Mouse (Mus musculus) neural tube, postnatal 0 days (tissue): ENCODE data around the gene Cox8a. TPM values are rescaled to one million over a fixed set of nuclear protein-coding genes. Genes with fewer than 3 reads are reported as not detected.

ENCODE experiments used
- polyA plus RNA-seq: library from polyadenylated mRNA; unstranded; fragments of >200 nt; fragmentation: Nextera tagmentation; extraction: Ambion mirVana; gene quantifications from 2 replicates; pipeline ENCODE4 v1.2.1, GENCODE M21; 2015

Gene Cox8a
- 2,257 and 2,346 TPM in 2 replicates for polyA plus RNA-seq

GRCm38 (mm10) chr19:7217162-7217925 lies at the start of gene Cox8a:
TSS of gene Cox8a (minus strand) at chr19:7217616.

DNA sequence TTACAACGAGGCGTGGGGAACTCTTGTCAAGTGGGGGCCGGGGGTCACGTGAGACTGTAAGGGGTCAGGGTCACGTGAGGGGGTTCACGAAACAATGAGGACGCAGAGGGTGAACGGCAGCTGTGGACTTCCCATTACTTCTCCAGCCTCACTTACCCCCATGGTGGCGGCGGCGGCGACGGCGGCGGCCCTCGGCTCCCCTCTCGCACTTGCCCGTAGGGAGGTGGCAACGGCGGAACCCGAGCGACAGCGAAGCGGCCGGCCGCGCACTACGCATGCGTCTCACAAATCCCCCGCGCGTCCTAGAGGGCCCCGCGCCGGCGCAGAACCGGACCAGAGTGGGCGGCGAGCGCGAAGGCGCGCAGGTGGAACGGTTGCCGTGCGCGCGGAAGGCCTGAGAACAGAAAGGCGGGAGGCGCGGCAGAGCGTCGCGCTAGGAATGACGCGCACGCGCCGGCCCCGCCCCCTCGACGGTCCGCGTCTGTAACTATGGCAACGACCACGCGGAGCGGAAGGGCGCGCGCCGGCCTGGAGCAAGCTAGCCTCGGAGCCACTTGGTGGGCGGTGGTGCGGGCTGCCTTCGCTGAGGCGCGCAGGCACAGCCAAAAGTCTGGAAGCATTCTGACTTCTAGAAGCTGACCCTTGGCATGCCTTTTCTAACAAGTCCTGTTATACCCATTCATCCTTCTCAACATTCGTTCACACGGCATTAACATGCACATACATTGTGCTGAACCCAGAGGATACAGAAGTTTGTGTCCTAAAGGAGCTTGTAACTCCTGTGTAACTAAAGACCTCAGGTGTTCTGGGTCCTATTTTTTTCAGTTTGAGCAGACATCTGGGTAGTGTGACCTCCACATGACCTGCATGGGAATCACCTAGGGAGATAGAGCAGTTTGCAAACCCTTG lies 23.6 kb upstream of the Cox8a start, which contains the start of gene Naa40:
Gene Naa40, minus strand, starts transcription at position 402 of the 909 bp plus-strand sequence.

DNA sequence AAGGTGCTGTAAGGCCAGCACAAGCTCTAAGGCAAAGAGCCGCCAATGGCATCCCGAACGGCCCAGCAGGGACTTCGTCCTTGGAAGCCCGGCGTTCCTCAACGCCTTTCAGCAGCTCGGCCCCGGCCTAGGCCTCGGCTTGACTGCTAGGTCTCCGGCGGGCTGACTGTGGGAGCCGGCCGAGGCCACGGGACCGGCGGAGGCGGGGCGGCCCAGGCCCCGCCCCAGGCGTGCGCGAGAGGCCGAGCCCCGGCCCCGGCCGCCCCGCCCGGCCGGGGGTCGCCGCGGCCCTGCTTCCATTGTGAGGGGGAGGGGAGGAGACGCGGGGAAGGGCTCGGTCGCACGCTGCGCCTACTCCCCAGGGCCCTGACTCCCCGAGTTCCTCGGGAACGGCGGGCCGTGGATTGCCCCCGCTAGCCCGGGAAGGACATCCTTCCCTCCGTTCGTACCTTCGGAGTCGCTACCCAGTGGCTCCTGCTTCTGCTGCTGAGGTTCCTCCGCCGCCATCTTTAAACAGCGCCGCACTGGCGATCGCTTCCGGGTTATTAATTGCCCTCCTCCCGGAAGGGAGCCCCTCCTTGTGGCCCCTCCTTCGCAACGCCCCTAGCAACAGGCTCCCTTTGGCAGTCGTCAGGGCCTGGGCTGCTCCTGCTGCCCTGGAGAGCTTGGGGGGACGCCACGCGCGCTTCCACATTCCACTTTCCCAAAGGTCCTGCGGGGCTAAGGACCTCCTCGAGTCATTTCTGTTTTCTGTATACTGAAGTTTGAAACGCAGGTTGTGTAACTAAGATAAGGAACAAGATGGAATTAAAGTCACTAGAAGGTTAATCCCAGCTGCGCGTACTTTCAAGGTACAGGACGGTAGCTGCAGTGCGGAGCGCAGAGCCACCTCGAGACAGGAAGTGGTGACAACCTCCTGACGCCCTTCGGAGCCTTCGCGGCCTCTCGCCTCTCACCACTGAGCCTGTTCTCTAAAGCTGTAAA lies 11.4 kb downstream of the Cox8a start, which contains the start of gene Otub1:
Gene Otub1, minus strand, starts transcription at position 564 of the 984 bp plus-strand sequence.

Other genes with a start within 250 kb of the Cox8a start
- gene Ppp1r14b, start 242.6 kb downstream of the Cox8a start, polyA plus RNA-seq = 132 and 173 TPM in 2 replicates
- gene Plcb3, start 241.1 kb downstream of the Cox8a start, polyA plus RNA-seq = 14.0 and 14.2 TPM in 2 replicates
- gene Fkbp2, start 237.1 kb downstream of the Cox8a start, polyA plus RNA-seq = 215 and 225 TPM in 2 replicates
- gene Vegfb, start 230.0 kb downstream of the Cox8a start, polyA plus RNA-seq = 117 and 140 TPM in 2 replicates
- gene Dnajc4, start 225.0 kb downstream of the Cox8a start, polyA plus RNA-seq = 29.4 and 30.2 TPM in 2 replicates
- 23.5 and 27.1 TPM in 2 replicates for gene Nudt22, start 221.5 kb downstream of the Cox8a start, polyA plus RNA-seq
- gene Trpt1, start 221.5 kb downstream of the Cox8a start, polyA plus RNA-seq = 24.7 and 28.5 TPM in 2 replicates
- 5.2 and 5.4 TPM in 2 replicates for gene Fermt3, start 198.1 kb downstream of the Cox8a start, polyA plus RNA-seq
- gene Stip1, start 177.6 kb downstream of the Cox8a start, polyA plus RNA-seq = 143 and 152 TPM in 2 replicates
- 6.0 and 8.2 TPM in 2 replicates for gene Macrod1, start 160.8 kb downstream of the Cox8a start, polyA plus RNA-seq
- gene Flrt1, start 111.9 kb downstream of the Cox8a start, polyA plus RNA-seq = 10.8 and 12.7 TPM in 2 replicates
- 253 and 254 TPM in 2 replicates for gene Otub1, start 11.3 kb downstream of the Cox8a start, polyA plus RNA-seq
- gene Naa40, start 23.6 kb upstream of the Cox8a start, polyA plus RNA-seq = 36.8 and 42.8 TPM in 2 replicates
- 8.5 and 8.7 TPM in 2 replicates for gene Rcor2, start 49.7 kb upstream of the Cox8a start, polyA plus RNA-seq
- 40.8 and 43.0 TPM in 2 replicates for gene Mark2, start 124.2 kb upstream of the Cox8a start, polyA plus RNA-seq
- gene Spindoc, start 165.4 kb upstream of the Cox8a start, polyA plus RNA-seq = 20.2 and 26.9 TPM in 2 replicates
- 13.1 and 13.4 TPM in 2 replicates for gene 2700081O15Rik, start 200.0 kb upstream of the Cox8a start, polyA plus RNA-seq